Mouse (Mus musculus) ES-Bruce4 (cell line): ENCODE data around the gene Col1a1.

Experiments
- CTCF ChIP-seq: IDR thresholded peaks from one replicate; pipeline ENCODE4 v1.8.1; 2011; ENCODE audit warnings: low read depth, low read length
- EP300 ChIP-seq: IDR thresholded peaks from 2 replicates; pipeline ENCODE4 v1.6.1; 2011; ENCODE audit warnings: low read depth, low read length; ENCODE audit not compliant: insufficient read depth
- POLR2A ChIP-seq: IDR thresholded peaks from one replicate; pipeline ENCODE4 v1.8.1; 2011; ENCODE audit warnings: low read length; ENCODE audit not compliant: insufficient read depth

DNA sequence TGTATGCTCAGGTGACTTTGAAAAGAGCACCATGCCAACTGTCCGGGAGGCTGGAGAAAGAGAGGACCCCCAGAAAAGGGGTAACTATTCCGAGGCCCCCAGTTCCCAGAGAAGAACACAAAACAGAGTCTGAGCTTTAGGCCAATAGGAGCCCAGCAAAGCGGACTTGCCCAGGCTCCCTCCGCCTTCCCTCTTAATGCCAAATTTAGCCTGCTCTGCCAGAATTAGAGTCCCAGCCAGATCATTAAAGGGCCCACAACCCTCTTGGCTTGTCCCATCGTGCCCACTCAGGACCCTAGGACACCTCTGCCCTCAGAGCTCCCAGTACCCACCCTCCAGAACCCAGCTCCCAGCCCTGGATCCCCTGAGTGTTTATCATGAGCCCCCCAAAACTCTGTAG lies 36.9 kb downstream of the Col1a1 start:
- TF ChIP-seq CTCF (no peak), POLR2A (no peak), EP300 (no peak)
